Mouse (Mus musculus) MEL (cell line): ENCODE data around the gene Best3. TPM values are rescaled to one million over a fixed set of nuclear protein-coding genes. Genes with fewer than 3 reads are reported as not detected.

ENCODE experiments used
- DNase-seq: peaks from one replicate; pipeline ENCODE4 v3.0.0; 2011; ENCODE audit warnings: low read depth, low spot score
- H3K27ac ChIP-seq: 2 replicates; pipeline ENCODE4 v1.5.1; 2012; ENCODE audit warnings: low read depth, mild to moderate bottlenecking, control low read depth, low read length, moderate library complexity; ENCODE audit not compliant: control insufficient read depth
- H3K27me3 ChIP-seq, 2 experiments: fragments of 150-350 bp in 1 of 2; sonication (generic) in 1 of 2; 2 replicates each; pipeline ENCODE4 v1.6.1; 2012; ENCODE audit warnings: low read length in 2 of 2, mild to moderate bottlenecking in 2 of 2, improper control_type of control experiment in 1 of 2, moderate library complexity in 1 of 2; ENCODE audit not compliant: insufficient read depth in 2 of 2, control insufficient read depth in 1 of 2
- H3K36me3 ChIP-seq, 2 experiments: 2 replicates each; pipeline ENCODE4 v1.6.1; 2012 to 2014; ENCODE audit warnings: low read length in 2 of 2, improper control_type of control experiment in 1 of 2, inconsistent platforms in 1 of 2, mild to moderate bottlenecking in 1 of 2; ENCODE audit not compliant: insufficient read depth in 2 of 2, control insufficient read depth in 1 of 2
- H3K4me1 ChIP-seq, 2 experiments: fragments of 150-350 bp in 1 of 2; sonication (generic) in 1 of 2; 2 replicates each; pipeline ENCODE4 v1.6.1; 2012; ENCODE audit warnings: low read length in 2 of 2, improper control_type of control experiment in 1 of 2, mild to moderate bottlenecking in 1 of 2; ENCODE audit not compliant: insufficient read depth in 2 of 2, control insufficient read depth in 1 of 2
- H3K4me3 ChIP-seq, 2 experiments: fragments of 150-350 bp in 1 of 2; sonication (generic) in 1 of 2; 2 replicates each; pipeline ENCODE4 v1.5.1; 2012; ENCODE audit warnings: low read depth in 2 of 2, low read length in 2 of 2, mild to moderate bottlenecking in 2 of 2, moderate library complexity in 2 of 2, control low read depth in 1 of 2, improper control_type of control experiment in 1 of 2; ENCODE audit not compliant: control insufficient read depth in 1 of 2, insufficient read depth in 1 of 2
- H3K79me2 ChIP-seq: 2 replicates; pipeline ENCODE4 v1.6.1; 2012; ENCODE audit warnings: mild to moderate bottlenecking, low read length, moderate library complexity; ENCODE audit not compliant: control insufficient read depth, poor library complexity, insufficient read depth
- H3K9ac ChIP-seq: 2 replicates; pipeline ENCODE4 v1.6.1; 2012; ENCODE audit warnings: low read depth, mild to moderate bottlenecking, control low read depth, low read length, moderate library complexity; ENCODE audit not compliant: control insufficient read depth, poor library complexity, severe bottlenecking
- H3K9me3 ChIP-seq: fragments of 150-350 bp; sonication (generic); replicated peaks from 2 replicates; pipeline ENCODE4 v1.6.1; 2012; ENCODE audit warnings: mild to moderate bottlenecking, low read length, improper control_type of control experiment, moderate library complexity; ENCODE audit not compliant: insufficient read depth
- BHLHE40 ChIP-seq: IDR thresholded peaks from 2 replicates; pipeline ENCODE4 v1.6.1; 2012; ENCODE audit warnings: low read depth, mild to moderate bottlenecking, inconsistent platforms, low read length, improper control_type of control experiment, borderline replicate concordance
- CHD1 ChIP-seq: IDR thresholded peaks from 2 replicates; pipeline ENCODE4 v1.6.1; 2012; ENCODE audit warnings: low read depth, mild to moderate bottlenecking, inconsistent platforms, low read length, improper control_type of control experiment
- CHD2 ChIP-seq: IDR thresholded peaks from 2 replicates; pipeline ENCODE4 v1.6.1; 2011; ENCODE audit warnings: low read length, improper control_type of control experiment
- CTCF ChIP-seq, 3 experiments: IDR thresholded peaks in 2 of 3; conservative IDR thresholded peaks in 1 of 3; 2 replicates each; pipeline ENCODE4 v1.5.1; 2011 to 2012; ENCODE audit warnings: low read length in 3 of 3, low read depth in 2 of 3, mild to moderate bottlenecking in 2 of 3, improper control_type of control experiment in 1 of 3, inconsistent platforms in 1 of 3, mixed read lengths in 1 of 3, moderate library complexity in 1 of 3; ENCODE audit not compliant: control insufficient read depth in 1 of 3, insufficient read depth in 1 of 3, poor library complexity in 1 of 3, severe bottlenecking in 1 of 3
- ELF1 ChIP-seq: IDR thresholded peaks from 2 replicates; pipeline ENCODE4 v1.6.1; 2014; ENCODE audit warnings: low read depth, mild to moderate bottlenecking, inconsistent platforms, low read length, improper control_type of control experiment, moderate library complexity
- GABPA ChIP-seq: IDR thresholded peaks from 2 replicates; pipeline ENCODE4 v1.6.1; 2012; ENCODE audit warnings: low read depth, mild to moderate bottlenecking, inconsistent platforms, low read length, improper control_type of control experiment, moderate library complexity
- HCFC1 ChIP-seq: IDR thresholded peaks from 2 replicates; pipeline ENCODE4 v1.6.1; 2012; ENCODE audit warnings: low read depth, mild to moderate bottlenecking, inconsistent platforms, low read length, improper control_type of control experiment, moderate library complexity
- MAX ChIP-seq: IDR thresholded peaks from 2 replicates; pipeline ENCODE4 v1.6.1; 2011; ENCODE audit warnings: low read length, improper control_type of control experiment
- MYB ChIP-seq: IDR thresholded peaks from 2 replicates; pipeline ENCODE4 v1.6.1; 2011; ENCODE audit warnings: mild to moderate bottlenecking, low read depth, low read length, improper control_type of control experiment
- NELFE ChIP-seq: IDR thresholded peaks from 2 replicates; pipeline ENCODE4 v1.6.1; 2011; ENCODE audit warnings: low read depth, low read length, improper control_type of control experiment
- NRF1 ChIP-seq: IDR thresholded peaks from 2 replicates; pipeline ENCODE4 v1.6.1; 2014; ENCODE audit warnings: low read depth, mild to moderate bottlenecking, inconsistent platforms, low read length, improper control_type of control experiment, moderate library complexity; ENCODE audit not compliant: poor library complexity, insufficient read depth, severe bottlenecking
- RAD21 ChIP-seq: IDR thresholded peaks from 2 replicates; pipeline ENCODE4 v1.6.1; 2011; ENCODE audit warnings: mild to moderate bottlenecking, low read depth, low read length, improper control_type of control experiment
- TBP ChIP-seq: IDR thresholded peaks from 2 replicates; pipeline ENCODE4 v1.8.0; 2011; ENCODE audit warnings: low read depth, low read length, improper control_type of control experiment
- TCF12 ChIP-seq: IDR thresholded peaks from 2 replicates; pipeline ENCODE4 v1.6.1; 2014; ENCODE audit warnings: low read depth, mild to moderate bottlenecking, inconsistent platforms, low read length, improper control_type of control experiment, moderate library complexity
- UBTF ChIP-seq: IDR thresholded peaks from 2 replicates; pipeline ENCODE4 v1.6.1; 2012; ENCODE audit warnings: low read depth, mild to moderate bottlenecking, inconsistent platforms, low read length, improper control_type of control experiment, moderate library complexity, borderline replicate concordance; ENCODE audit not compliant: insufficient read depth
- ZKSCAN1 ChIP-seq: IDR thresholded peaks from 2 replicates; pipeline ENCODE4 v1.6.1; 2012; ENCODE audit warnings: low read depth, mild to moderate bottlenecking, inconsistent platforms, low read length, improper control_type of control experiment, moderate library complexity
- ZMIZ1 ChIP-seq: IDR thresholded peaks from 2 replicates; pipeline ENCODE4 v1.6.1; 2012; ENCODE audit warnings: low read depth, mild to moderate bottlenecking, inconsistent platforms, low read length, improper control_type of control experiment, moderate library complexity
- polyA plus RNA-seq, 2 experiments: library from polyadenylated mRNA; stranded (reverse) in 1 of 2; unstranded in 1 of 2; fragments of >175 nt in 1 of 2; fragments of >200 nt in 1 of 2; gene quantifications; 2 replicates each; pipeline versions ENCODE4 v1.2.1 to v1.2.4; 2012; ENCODE audit warnings: low replicate concordance in 2 of 2, low read depth in 1 of 2; ENCODE audit not compliant: insufficient read length in 2 of 2, insufficient read depth in 1 of 2, missing spikeins in 1 of 2
- total RNA-seq: library from RNA; depleted of rRNA; stranded (reverse); fragments of 300-350 nt; gene quantifications from 2 replicates; pipeline ENCODE4 v1.2.3, GENCODE M21; 2012

Gene Best3
- total and polyA plus RNA-seq, 3 experiments, result not detected

DNA sequence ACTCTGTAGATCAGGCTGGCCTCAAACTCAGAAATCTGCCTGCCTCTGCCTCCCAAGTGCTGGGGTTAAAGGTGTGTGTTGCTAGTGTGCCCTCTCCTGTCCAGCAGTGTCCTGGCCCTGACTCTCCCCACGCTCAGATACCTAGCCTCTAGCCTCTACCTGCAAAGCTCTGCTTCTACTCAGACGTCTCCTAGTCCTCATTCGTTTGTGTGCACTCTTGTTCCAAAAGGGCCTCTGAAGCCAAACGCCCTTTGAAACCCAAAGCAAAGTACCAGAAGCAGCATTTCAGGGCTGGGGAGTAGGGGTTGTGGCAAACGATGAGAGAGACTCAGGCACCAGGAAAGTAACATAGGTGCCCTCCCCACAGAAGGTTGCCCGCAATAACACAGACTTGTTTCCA, 23.6 kb downstream of the Best3 start:
- no peak for DNase-seq
- H3K4me3 ChIP-seq, result no peak overlapping the region

DNA sequence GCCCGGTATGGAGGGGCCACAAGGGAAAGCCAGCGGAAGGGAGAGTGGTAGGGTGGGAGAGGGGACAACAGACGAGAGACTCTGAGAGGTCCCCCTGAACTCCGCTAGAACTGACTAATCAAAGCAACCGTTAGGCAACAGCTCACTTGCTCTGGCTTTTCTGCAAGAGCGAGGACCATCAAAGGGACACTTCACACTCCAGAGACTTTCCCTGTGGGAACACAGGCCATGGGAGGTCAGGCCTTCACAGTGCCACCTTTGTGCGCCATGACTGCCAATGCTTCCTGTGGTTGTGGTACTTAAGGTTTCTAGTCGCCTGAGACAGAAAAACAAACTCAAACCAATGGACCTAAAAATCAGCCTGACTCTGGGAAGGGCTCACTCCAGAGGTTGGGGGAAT, 24.9 kb downstream of the Best3 start:
- Histone ChIP-seq H3K79me2 (no peaks in the 10 kb centered on the region), H3K4me1 (no peaks in the 10 kb centered on the region), H3K9me3 (no peaks in the 10 kb centered on the region), H3K9ac (no peak overlapping the region), H3K36me3 (no peaks in the 10 kb centered on the region), H3K27ac (no peak overlapping the region), H3K4me3 (no peak overlapping the region), H3K27me3 (no peaks in the 10 kb centered on the region; a peak in 1 of 4 replicates)
- TF ChIP-seq MAX (no peak), NRF1 (no peak), GABPA (no peak), ELF1 (no peak), CHD1 (no peak)
- DNase-seq, result no peak

More for the DNA sequence above, 23.6 kb downstream of the Best3 start:
- Histone ChIP-seq H3K27ac (no peak overlapping the region), H3K9ac (no peak overlapping the region), H3K27me3 (no peaks in the 10 kb centered on the region; a peak in 1 of 4 replicates), H3K79me2 (no peaks in the 10 kb centered on the region), H3K9me3 (no peaks in the 10 kb centered on the region), H3K4me1 (no peaks in the 10 kb centered on the region), H3K36me3 (no peaks in the 10 kb centered on the region)
- no peak for TF ChIP-seq RAD21
- TF ChIP-seq TBP, result no peak
- no peak for TF ChIP-seq CHD2
- no peak for TF ChIP-seq BHLHE40
- no peak for TF ChIP-seq TCF12
- TF ChIP-seq HCFC1, result no peak
- no peak for TF ChIP-seq ZMIZ1
- no peak for TF ChIP-seq UBTF
- TF ChIP-seq CTCF (IDR thresholded peaks at IDR 0.05 in 2 of 3, conservative IDR thresholded peaks at IDR 0.05 in 1 of 3; ENCODE audit: control insufficient read depth in 1 of 3, insufficient read depth in 1 of 3, low read depth in 2 of 3, low read length in 3 of 3, poor library complexity in 1 of 3, severe bottlenecking in 1 of 3), result no peak
- TF ChIP-seq ZKSCAN1, result no peak
- no peak for TF ChIP-seq MYB
- TF ChIP-seq NELFE, result no peak
- TF ChIP-seq NRF1, result no peak
- TF ChIP-seq ELF1, result no peak
